Comparison of ENCODE assay signal across 7 mouse cellular contexts in the genomic region with DNA sequence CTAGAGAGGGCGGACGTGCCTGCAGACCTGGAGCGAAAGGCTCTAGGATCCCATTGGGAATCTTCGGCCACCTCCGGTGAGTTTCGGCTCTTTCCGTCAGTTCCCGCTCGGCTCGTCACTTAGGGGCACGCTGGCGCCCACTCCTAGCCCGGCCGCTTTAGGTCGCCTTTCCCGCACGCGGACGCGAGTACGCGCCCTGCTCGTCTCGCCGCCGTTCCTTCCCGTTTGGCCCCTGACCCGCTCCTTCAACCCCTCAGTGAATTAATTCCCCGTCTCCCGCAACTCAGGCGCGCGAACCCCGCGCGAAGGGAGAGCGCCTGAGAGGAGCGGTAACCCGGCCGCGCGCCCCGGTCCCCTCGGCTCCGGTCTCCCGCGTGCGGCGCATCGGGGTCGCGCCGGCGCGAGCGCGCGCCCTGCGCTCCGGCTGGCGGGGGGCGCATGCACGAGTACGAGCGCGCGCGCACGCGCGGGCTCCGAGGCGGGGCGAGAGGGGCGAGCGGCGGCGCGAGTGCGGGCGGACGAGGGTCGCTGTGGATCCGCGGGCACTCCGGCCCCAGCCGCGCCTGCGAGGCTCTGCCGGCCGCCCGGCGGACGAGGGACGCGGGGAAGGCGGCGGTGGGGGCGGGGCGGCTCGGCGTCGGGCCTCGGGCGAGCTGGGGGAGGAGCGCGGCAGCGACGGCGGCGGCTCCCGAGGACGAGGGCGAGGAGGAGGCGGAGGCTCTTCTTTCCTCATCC. TPM values are rescaled to one million over a fixed set of nuclear protein-coding genes. Genes with fewer than 3 reads are reported as not detected.
A peak's percentile ranks its signal among the peaks of the same experiment; 100 is the strongest.
DNase-seq lines count a peak whose midpoint lies in the region; ATAC-seq lines count a peak whose summit lies in the region.

No protein-coding gene starts in this region.

- ATAC-seq in midbrain, embryonic 12.5 days (ENCODE audit: low FRiP score, low read depth), result peak; percentile 89

- H3K27ac ChIP-seq in limb, embryonic 10.5 days, result peak overlapping the region; percentile 98
- H3K27ac ChIP-seq in midbrain, embryonic 12.5 days (replicated peaks), result peak overlapping the region; percentile 96

- peaks cover 41% of the 10 kb centered on the region for H3K4me1 ChIP-seq in limb, embryonic 10.5 days
- peaks cover 29% of the 10 kb centered on the region for H3K4me1 ChIP-seq in midbrain, embryonic 12.5 days

- under 1% methylated on average over 115 of the region's 115 CpGs for WGBS in limb, embryonic 10.5 days
- under 1% methylated on average over 111 of the region's 115 CpGs for WGBS in midbrain, embryonic 12.5 days

- peaks cover 5% of the 10 kb centered on the region; the same call in 1 of the 2 replicates for H3K27me3 ChIP-seq in limb, embryonic 10.5 days (ENCODE audit: low read depth, poor library complexity, severe bottlenecking)
- H3K27me3 ChIP-seq in midbrain, embryonic 12.5 days, result peaks cover 6% of the 10 kb centered on the region; the same call in 1 of the 2 replicates

- peak; percentile 91 for DNase-seq in adrenal gland, postnatal 14 days
- peak; percentile 93 for DNase-seq in embryo, embryonic 9.5 days (ENCODE audit: extremely low spot score)
- DNase-seq in heart, adult 11 months, result peak; percentile 99
- DNase-seq in kidney, adult 18-20 months, result peak; percentile 90
- DNase-seq in limb, embryonic 10.5 days (ENCODE audit: low spot score), result peak; percentile 95
- peak; percentile 45 to 75 for DNase-seq in spleen, postnatal 10 days (ENCODE audit: low spot score in 2 of 2)

- H3K4me3 ChIP-seq in limb, embryonic 10.5 days, result peak overlapping the region; percentile 94
- H3K4me3 ChIP-seq in midbrain, embryonic 12.5 days, result peak overlapping the region; percentile 82

- no peaks in the 10 kb centered on the region for H3K9me3 ChIP-seq in limb, embryonic 10.5 days (replicated peaks)
- H3K9me3 ChIP-seq in midbrain, embryonic 12.5 days, result no peaks in the 10 kb centered on the region

- peaks cover 26% of the 10 kb centered on the region for H3K36me3 ChIP-seq in limb, embryonic 10.5 days
- H3K36me3 ChIP-seq in midbrain, embryonic 12.5 days, result no peaks in the 10 kb centered on the region

- H3K9ac ChIP-seq in midbrain, embryonic 12.5 days (replicated peaks), result peak overlapping the region; percentile 90

- H3K4me2 ChIP-seq in midbrain, embryonic 12.5 days (replicated peaks), result peak overlapping the region; percentile 73

RNA-seq across cellular contexts. Expression of a gene that starts 0.5 kb away (rescaled TPM):
- total RNA-seq in adrenal gland, postnatal 14 days (2021), result 18.5 and 19.9 TPM in 2 replicates
- polyA plus RNA-seq in limb, embryonic 10.5 days (2016; fragmentation: Nextera tagmentation; extraction: Ambion mirVana), result 60.5 and 64.1 TPM in 2 replicates
- 65.3 and 73.7 TPM in 2 replicates for polyA plus RNA-seq in midbrain, embryonic 12.5 days (2016; fragmentation: Nextera tagmentation; extraction: Ambion mirVana)

RNA-seq across cellular contexts. Expression of a gene that starts 33.3 kb away (rescaled TPM):
- total RNA-seq in adrenal gland, postnatal 14 days (2021), result 7.1 and 13.9 TPM in 2 replicates
- polyA plus RNA-seq in limb, embryonic 10.5 days (2016; fragmentation: Nextera tagmentation; extraction: Ambion mirVana), result 1.4 and 2.1 TPM in 2 replicates
- polyA plus RNA-seq in midbrain, embryonic 12.5 days (2016; fragmentation: Nextera tagmentation; extraction: Ambion mirVana), result 1.9 and 2.2 TPM in 2 replicates

RNA-seq across cellular contexts. Expression of a gene that starts 38.6 kb away (rescaled TPM):
- total RNA-seq in adrenal gland, postnatal 14 days (2021), result not detected in 2 replicates
- polyA plus RNA-seq in limb, embryonic 10.5 days (2016; fragmentation: Nextera tagmentation; extraction: Ambion mirVana), result 0.15 and 0.23 TPM in 2 replicates
- 18.2 and 19.9 TPM in 2 replicates for polyA plus RNA-seq in midbrain, embryonic 12.5 days (2016; fragmentation: Nextera tagmentation; extraction: Ambion mirVana)

RNA-seq across cellular contexts. Expression of a gene that starts 51.9 kb away (rescaled TPM):
- total RNA-seq in adrenal gland, postnatal 14 days (2021), result 6.3 and 6.9 TPM in 2 replicates
- polyA plus RNA-seq in limb, embryonic 10.5 days (2016; fragmentation: Nextera tagmentation; extraction: Ambion mirVana), result 54.8 and 56.2 TPM in 2 replicates
- polyA plus RNA-seq in midbrain, embryonic 12.5 days (2016; fragmentation: Nextera tagmentation; extraction: Ambion mirVana), result 33.2 and 38.3 TPM in 2 replicates

Comparison
In these comparisons a context has a peak if more than half of its experiments do, and no peak if none do; other contexts are left out.
1. Peak in every context shown above with its lines: DNase-seq, ATAC-seq, H3K4me3 ChIP-seq and H3K27ac ChIP-seq.
2. RNA of a gene that starts 38.6 kb away (polyA plus RNA-seq): 18.2 to 19.9 TPM in midbrain, embryonic 12.5 days; 0.15 to 0.23 TPM in limb, embryonic 10.5 days; every median in the first group is over 10 times any median in the second.